10 mouse cellular contexts compared by ENCODE assay signal in the genomic region with DNA sequence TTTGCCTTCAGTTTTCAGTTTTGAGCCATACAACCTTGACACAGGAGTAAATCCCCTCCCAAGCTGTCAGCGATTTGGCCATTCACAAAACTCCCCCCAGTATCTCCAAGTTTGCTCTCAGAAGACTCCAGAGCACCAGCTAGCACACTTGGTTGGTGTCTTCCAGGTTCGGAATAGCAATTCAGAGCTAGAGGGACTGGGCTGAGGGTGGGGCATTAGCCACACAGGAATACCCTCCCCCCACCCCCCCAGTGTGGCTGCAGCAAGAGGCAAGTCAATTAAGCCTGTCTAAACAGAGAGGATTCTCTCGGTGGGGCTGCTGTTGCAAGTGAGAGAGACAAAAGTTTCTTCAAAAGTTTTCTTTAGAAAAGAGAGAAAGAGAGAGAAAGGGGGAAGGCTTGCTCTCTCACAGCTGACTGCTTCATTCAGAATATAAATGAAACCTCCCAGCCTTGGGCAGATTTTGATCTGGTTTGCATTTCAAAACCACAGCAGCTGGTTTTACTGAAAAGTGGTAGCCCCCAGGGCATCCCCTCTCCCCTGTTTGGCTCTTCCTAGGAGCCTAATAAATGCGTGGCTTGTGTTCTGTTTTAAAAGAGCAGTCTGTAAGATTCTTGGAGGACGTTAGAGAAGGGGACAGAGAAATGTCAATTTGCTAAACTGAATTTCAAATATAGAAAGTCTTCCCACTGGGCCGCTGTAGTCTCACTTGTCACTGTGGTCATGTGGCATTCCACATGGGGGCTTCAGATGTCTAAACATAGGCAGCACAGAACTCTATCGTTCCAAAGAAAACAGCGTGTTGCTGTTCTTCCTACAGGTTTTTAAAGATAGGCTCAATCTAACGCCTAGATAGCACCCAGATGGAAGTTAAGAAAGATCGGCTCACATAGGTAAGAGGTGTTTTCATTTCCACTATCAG.
DNase-seq lines count a peak whose midpoint lies in the region; ATAC-seq lines count a peak whose summit lies in the region.
"Had no signal": no experiment of that assay in that cellular context is flagged by ENCODE, and none has a peak within 500 bp of the region (broad histone marks: within the 10 kb centered on the region; RNA-seq: fewer than 3 reads in every experiment).

No protein-coding gene starts in this region.

- ATAC-seq in intestine, embryonic 16.5 days: no peak
- no peak for ATAC-seq in stomach, embryonic 15.5 days (ENCODE audit: insufficient read depth, low FRiP score, low read depth)

- peaks cover 22% of the 10 kb centered on the region for H3K27me3 ChIP-seq in forebrain, embryonic 10.5 days (ENCODE audit: poor library complexity, severe bottlenecking)
- H3K27me3 ChIP-seq in intestine, embryonic 16.5 days (replicated peaks; ENCODE audit: control insufficient read depth, insufficient read depth, low read length): no peaks in the 10 kb centered on the region
- no peaks in the 10 kb centered on the region for H3K27me3 ChIP-seq in stomach, embryonic 15.5 days (replicated peaks)

- DNase-seq in retina, postnatal 1 day: peak; percentile 16
- DNase-seq in retina, embryonic 14.5 days (ENCODE audit: low spot score): no peak
- peak; percentile 43 for DNase-seq in forebrain, embryonic 10.5 days (ENCODE audit: extremely low spot score, low spot score)
- DNase-seq in adrenal gland, adult (ENCODE audit: inconsistent age in 2 of 2, low spot score in 1 of 2): no peak
- DNase-seq in adrenal gland, postnatal 10 days: no peak
- DNase-seq in thymus, postnatal 25 days: no peak
- DNase-seq: lung, embryonic 14.5 days; right cerebral cortex, adult 18-20 months had no signal

- 8% methylated on average over 10 of the region's 10 CpGs for WGBS in forebrain, embryonic 10.5 days
- WGBS in intestine, embryonic 16.5 days: 21% methylated on average over 10 of the region's 10 CpGs
- 18% methylated on average over 10 of the region's 10 CpGs for WGBS in stomach, embryonic 15.5 days

- H3K4me1 ChIP-seq in forebrain, embryonic 10.5 days: peaks cover 29% of the 10 kb centered on the region
- peaks cover 16% of the 10 kb centered on the region; the same call in 1 of the 2 replicates for H3K4me1 ChIP-seq in intestine, embryonic 16.5 days (ENCODE audit: control insufficient read depth, insufficient read depth, low read length)
- 0 out of 2 replicates have a peak, but pooled peaks cover 6% of the 10 kb centered on the region for H3K4me1 ChIP-seq in stomach, embryonic 15.5 days

- H3K9ac ChIP-seq in intestine, embryonic 16.5 days (ENCODE audit: low read depth, low read length): peak overlapping the region; percentile 1
- H3K9ac ChIP-seq in stomach, embryonic 15.5 days: no peak overlapping the region
- H3K9ac ChIP-seq: lung, embryonic 14.5 days had no signal

- H3K4me2 ChIP-seq in intestine, embryonic 16.5 days (ENCODE audit: low read depth, low read length): peak overlapping the region; percentile 35
- no peak overlapping the region for H3K4me2 ChIP-seq in stomach, embryonic 15.5 days

- H3K9me3 ChIP-seq in forebrain, embryonic 10.5 days: peaks cover 5% of the 10 kb centered on the region; the same call in 1 of the 2 replicates
- no peaks in the 10 kb centered on the region for H3K9me3 ChIP-seq in intestine, embryonic 16.5 days (ENCODE audit: control insufficient read depth, low read length)
- H3K9me3 ChIP-seq in stomach, embryonic 15.5 days: no peaks in the 10 kb centered on the region

- H3K4me3 ChIP-seq in forebrain, embryonic 10.5 days: peak overlapping the region; percentile 6; the same call in 1 of the 2 replicates
- H3K4me3 ChIP-seq in intestine, embryonic 16.5 days (ENCODE audit: low read length): peak overlapping the region; percentile 3; the same call in 1 of the 2 replicates
- H3K4me3 ChIP-seq in stomach, embryonic 15.5 days (replicated peaks): no peak overlapping the region

- peak overlapping the region; percentile 65; the same call in 1 of the 2 replicates for H3K27ac ChIP-seq in forebrain, embryonic 10.5 days
- H3K27ac ChIP-seq in intestine, embryonic 16.5 days (ENCODE audit: low read length): peak overlapping the region; percentile 89
- peak overlapping the region; percentile 28; the same call in 1 of the 2 replicates for H3K27ac ChIP-seq in stomach, embryonic 15.5 days

- no peaks in the 10 kb centered on the region for H3K36me3 ChIP-seq in forebrain, embryonic 10.5 days (replicated peaks)
- H3K36me3 ChIP-seq in intestine, embryonic 16.5 days (ENCODE audit: control insufficient read depth, insufficient read depth, low read length): no peaks in the 10 kb centered on the region
- H3K36me3 ChIP-seq in stomach, embryonic 15.5 days: no peaks in the 10 kb centered on the region

Comparison
In these comparisons a context has a peak if more than half of its experiments do, and no peak if none do; other contexts are left out.
1. DNase-seq: peak in retina, postnatal 1 day (single experiment) and forebrain, embryonic 10.5 days (single experiment); none in retina, embryonic 14.5 days (single experiment), adrenal gland, adult (0 of 2), adrenal gland, postnatal 10 days (single experiment) and thymus, postnatal 25 days (single experiment).
2. H3K27ac ChIP-seq: peak in every context shown above with its lines; median percentile 89 in intestine, embryonic 16.5 days; 65 in forebrain, embryonic 10.5 days; 28 in stomach, embryonic 15.5 days.